Mouse (Mus musculus) bone marrow, adult 2 months (tissue): ENCODE measurements around the gene Zfp704.

Experiments
- CTCF ChIP-seq: fragments of 200-500 bp; IDR thresholded peaks from 2 replicates; pipeline ENCODE4 v1.5.1; 2011; ENCODE audit warnings: low read length, control low read depth; ENCODE audit not compliant: control insufficient read depth, insufficient read depth
- POLR2A ChIP-seq: fragments of 200-500 bp; IDR thresholded peaks from 2 replicates; pipeline ENCODE4 v1.6.1; 2011; ENCODE audit warnings: low read depth, mild to moderate bottlenecking, control low read depth, low read length, borderline replicate concordance; ENCODE audit not compliant: control insufficient read depth

GRCm38 (mm10) chr3:9541561-9541960, 68.3 kb downstream of the Zfp704 start:
- TF ChIP-seq CTCF: no peak
- TF ChIP-seq POLR2A: no peak
